Mouse (Mus musculus) bone marrow macrophage, adult 2 months (primary cell): ENCODE measurements around the gene Dpm2.

Experiments
- CTCF ChIP-seq: IDR thresholded peaks from 2 replicates; pipeline ENCODE4 v1.5.1; 2012; ENCODE audit warnings: low read depth, mild to moderate bottlenecking, low read length, moderate library complexity
- POLR2A ChIP-seq: IDR thresholded peaks from 2 replicates; pipeline ENCODE4 v1.6.1; 2012; ENCODE audit warnings: mild to moderate bottlenecking, low read depth, low read length, borderline replicate concordance

GRCm38 (mm10) chr2:32572196-32572595 lies 1.5 kb downstream of the Dpm2 start:
- TF ChIP-seq CTCF (no peak), POLR2A (no peak)
